Mouse (Mus musculus) adrenal gland, postnatal 10 days (tissue): ENCODE data around the gene H2-Q1. TPM values are rescaled to one million over a fixed set of nuclear protein-coding genes. Genes with fewer than 3 reads are reported as not detected.
"Not testable (repeated sequence)": the region's sequence is repeated elsewhere in the genome, so short reads cannot be mapped to it uniquely, and the experiment has no call there.

Source experiments
- DNase-seq: peaks from one replicate; pipeline ENCODE4 v3.0.0; 2021; ENCODE audit warnings: mixed read lengths
- long read RNA-seq, 2 experiments: library from polyadenylated mRNA; stranded (forward); transcript quantifications; one replicate each; pipeline ENCODE4 v2.0.0; 2021
- total RNA-seq, 2 experiments: library from RNA; stranded (reverse); gene quantifications; 2 replicates each; pipeline ENCODE4 v1.2.3; 2021

Gene H2-Q1
- total RNA-seq = 1 to 10 TPM; 1.4 to 1.5 TPM
- long read RNA-seq, experiment 1 = 0 reads
- long read RNA-seq, experiment 2 = 0 reads

GRCm38 (mm10) chr17:35320327-35321081 is at the start of gene H2-Q1:
Gene H2-Q1 (plus strand): TSS chr17:35320405.
- no peak for DNase-seq

GRCm38 (mm10) chr17:35272249-35272648 is 48.0 kb upstream of the H2-Q1 start:
- DNase-seq = no peak

GRCm38 (mm10) chr17:35274770-35275169 is 45.4 kb upstream of the H2-Q1 start:
- DNase-seq = peak; percentile 96

- no peak for DNase-seq
Measured at GRCm38 (mm10) chr17:35276304-35276864, 43.8 kb upstream of the H2-Q1 start.

GRCm38 (mm10) chr17:35278049-35278448 is 42.2 kb upstream of the H2-Q1 start:
- DNase-seq = no peak

- DNase-seq = no peak
Measured at GRCm38 (mm10) chr17:35278957-35279688, 41.1 kb upstream of the H2-Q1 start.

GRCm38 (mm10) chr17:35280276-35280675 is 39.9 kb upstream of the H2-Q1 start:
- no peak for DNase-seq

GRCm38 (mm10) chr17:35285431-35285830 is 34.8 kb upstream of the H2-Q1 start:
- DNase-seq = no peak

GRCm38 (mm10) chr17:35295796-35296195 is 24.4 kb upstream of the H2-Q1 start:
- DNase-seq = peak; percentile 79

- DNase-seq = not testable (repeated sequence)
Measured at GRCm38 (mm10) chr17:35300261-35300945, 19.8 kb upstream of the H2-Q1 start.

- peak; percentile 98 for DNase-seq
Measured at GRCm38 (mm10) chr17:35301645-35302258, 18.5 kb upstream of the H2-Q1 start.

GRCm38 (mm10) chr17:35303271-35303670 is 16.9 kb upstream of the H2-Q1 start:
- no peak for DNase-seq

- peak; percentile 71 for DNase-seq
Measured at GRCm38 (mm10) chr17:35303756-35304350, 16.4 kb upstream of the H2-Q1 start.

GRCm38 (mm10) chr17:35304478-35304877 is 15.7 kb upstream of the H2-Q1 start:
- DNase-seq = no peak

- not testable (repeated sequence) for DNase-seq
Measured at GRCm38 (mm10) chr17:35304921-35305320, 15.3 kb upstream of the H2-Q1 start.

GRCm38 (mm10) chr17:35318671-35319070 is 1.5 kb upstream of the H2-Q1 start:
- DNase-seq = no peak

GRCm38 (mm10) chr17:35325124-35325523 is 4.9 kb downstream of the H2-Q1 start:
- not testable (repeated sequence) for DNase-seq

GRCm38 (mm10) chr17:35326000-35326399 is 5.8 kb downstream of the H2-Q1 start:
- DNase-seq = not testable (repeated sequence)

GRCm38 (mm10) chr17:35329714-35330113 is 9.5 kb downstream of the H2-Q1 start:
- DNase-seq = not testable (repeated sequence)

GRCm38 (mm10) chr17:35331546-35331945 is 11.3 kb downstream of the H2-Q1 start:
- not testable (repeated sequence) for DNase-seq

GRCm38 (mm10) chr17:35342071-35342671 is 22.0 kb downstream of the H2-Q1 start, which contains the start of gene H2-Q2:
Gene H2-Q2 (plus strand): TSS chr17:35342242.
- peak; percentile 18 for DNase-seq
